ENCODE assay signal across 25 mouse cellular contexts in genomic region chr2:106959380-106959779, GRCm38 (mm10). TPM values are rescaled to one million over a fixed set of nuclear protein-coding genes. Genes with fewer than 3 reads are reported as not detected.
DNase-seq lines count a peak whose midpoint lies in the region; ATAC-seq and TF ChIP-seq lines count a peak whose summit lies in the region.
"Had no signal": no experiment of that assay in that cellular context is flagged by ENCODE, and none has a peak within 500 bp of the region (broad histone marks: within the 10 kb centered on the region; RNA-seq: fewer than 3 reads in every experiment).

No protein-coding gene starts in this region.

- WGBS in kidney, embryonic 14.5 days = 55% methylated on average over 5 of the region's 5 CpGs
- 54% methylated on average over 5 of the region's 5 CpGs for WGBS in kidney, postnatal 0 days
- WGBS in forebrain, embryonic 15.5 days = 86% methylated on average over 5 of the region's 5 CpGs

- no peak for TF ChIP-seq CTCF in kidney, postnatal 0 days (IDR thresholded peaks at IDR 0.05; ENCODE audit: low read depth)

- ATAC-seq in kidney, embryonic 14.5 days (ENCODE audit: low FRiP score, low TSS enrichment) = peak; percentile 57; the same call in 1 of the 2 replicates
- ATAC-seq in kidney, postnatal 0 days (replicated peaks; ENCODE audit: low FRiP score, low read depth) = 0 out of 2 replicates have a peak, but pooled peaks have one; percentile 31
- no peak for ATAC-seq in forebrain, embryonic 15.5 days (replicated peaks)
- ATAC-seq: forebrain, embryonic 16.5 days had no signal

- no peak overlapping the region for H3K9ac ChIP-seq in kidney, embryonic 14.5 days (ENCODE audit: low read depth, low read length)
- no peak overlapping the region for H3K9ac ChIP-seq in kidney, postnatal 0 days (ENCODE audit: low read depth, low read length)
- no peak overlapping the region for H3K9ac ChIP-seq in forebrain, embryonic 15.5 days (replicated peaks)
- H3K9ac ChIP-seq: embryonic facial prominence, embryonic 13.5 days; forebrain, embryonic 12.5 days; hindbrain, embryonic 14.5 days had no signal

- H3K4me1 ChIP-seq in kidney, embryonic 14.5 days (ENCODE audit: control insufficient read depth, insufficient read depth, low read length) = no peaks in the 10 kb centered on the region
- H3K4me1 ChIP-seq in kidney, postnatal 0 days (replicated peaks; ENCODE audit: insufficient read depth, low read length) = no peaks in the 10 kb centered on the region
- H3K4me1 ChIP-seq in forebrain, embryonic 15.5 days = peaks cover 4% of the 10 kb centered on the region; the same call in 1 of the 2 replicates

- H3K27ac ChIP-seq in kidney, embryonic 14.5 days (ENCODE audit: low read depth, low read length) = no peak overlapping the region
- no peak overlapping the region for H3K27ac ChIP-seq in kidney, postnatal 0 days
- no peak overlapping the region for H3K27ac ChIP-seq in forebrain, embryonic 15.5 days (replicated peaks)
- H3K27ac ChIP-seq: embryonic facial prominence, embryonic 10.5 days; embryonic facial prominence, embryonic 13.5 days; forebrain, embryonic 12.5 days; hindbrain, embryonic 14.5 days had no signal

- peak; percentile 63 for DNase-seq in heart, adult 11 months
- DNase-seq in heart, postnatal 36 days = no peak
- DNase-seq in kidney, postnatal 14 days = no peak
- no peak for DNase-seq in kidney, postnatal 0 days (ENCODE audit: low spot score)
- no peak for DNase-seq in kidney, adult 11 months
- no peak for DNase-seq in heart, postnatal 10 days
- DNase-seq: adrenal gland, adult 8-10 months; adrenal gland, postnatal 25 days; cerebellum, adult 11-12 months; cerebellum, adult 8-10 months; cerebellum, postnatal 10 days; cerebellum, postnatal 36 days; embryo, embryonic 11 days; gastrocnemius, postnatal 10 days; gastrocnemius, postnatal 36 days; heart, postnatal 4 days had no signal

- no peak overlapping the region for H3K4me3 ChIP-seq in kidney, embryonic 14.5 days (ENCODE audit: low read length)
- no peak overlapping the region for H3K4me3 ChIP-seq in kidney, postnatal 0 days (replicated peaks; ENCODE audit: low read depth, low read length)
- no peak overlapping the region for H3K4me3 ChIP-seq in forebrain, embryonic 15.5 days
- H3K4me3 ChIP-seq: embryonic facial prominence, embryonic 10.5 days; embryonic facial prominence, embryonic 13.5 days; erythroblast, embryonic 14.5 days; forebrain, embryonic 12.5 days had no signal

- no peaks in the 10 kb centered on the region for H3K9me3 ChIP-seq in kidney, embryonic 14.5 days (ENCODE audit: control insufficient read depth, low read length)
- H3K9me3 ChIP-seq in kidney, postnatal 0 days (replicated peaks; ENCODE audit: low read length) = no peaks in the 10 kb centered on the region
- H3K9me3 ChIP-seq in forebrain, embryonic 15.5 days = no peaks in the 10 kb centered on the region
- H3K9me3 ChIP-seq: embryonic facial prominence, embryonic 10.5 days; embryonic facial prominence, embryonic 13.5 days; forebrain, embryonic 12.5 days had no signal

- H3K36me3 ChIP-seq in kidney, embryonic 14.5 days (ENCODE audit: control insufficient read depth, insufficient read depth, low read length) = peaks cover 12% of the 10 kb centered on the region
- 0 out of 2 replicates have a peak, but pooled peaks cover 8% of the 10 kb centered on the region for H3K36me3 ChIP-seq in kidney, postnatal 0 days (ENCODE audit: insufficient read depth, low read length)
- H3K36me3 ChIP-seq in forebrain, embryonic 15.5 days = peaks cover 6% of the 10 kb centered on the region; the same call in 1 of the 2 replicates

- H3K4me2 ChIP-seq in kidney, embryonic 14.5 days (replicated peaks; ENCODE audit: low read depth, low read length) = no peak overlapping the region
- no peak overlapping the region for H3K4me2 ChIP-seq in kidney, postnatal 0 days (ENCODE audit: low read length)
- no peak overlapping the region for H3K4me2 ChIP-seq in forebrain, embryonic 15.5 days (replicated peaks)
- H3K4me2 ChIP-seq: embryonic facial prominence, embryonic 13.5 days; forebrain, embryonic 12.5 days; heart, embryonic 11.5 days; hindbrain, embryonic 14.5 days had no signal

- H3K27me3 ChIP-seq in kidney, embryonic 14.5 days (ENCODE audit: control insufficient read depth, insufficient read depth, low read length) = no peaks in the 10 kb centered on the region
- no peaks in the 10 kb centered on the region for H3K27me3 ChIP-seq in kidney, postnatal 0 days (ENCODE audit: insufficient read depth, low read length)
- H3K27me3 ChIP-seq in forebrain, embryonic 15.5 days = no peaks in the 10 kb centered on the region
- H3K27me3 ChIP-seq: embryonic facial prominence, embryonic 13.5 days; forebrain, embryonic 12.5 days had no signal

- intact Hi-C loops in heart, postnatal 36 days (cut with DNase I) = loop anchor here (5.0 to 10.0 kb wide), 2 partner anchors 267 to 305 kb away; partner anchors contain the start of gene Mpped2
- intact Hi-C loops in heart, postnatal 10 days (cut with DNase I) = loop anchor here (2.0 to 5.0 kb wide), 2 partner anchors 262 to 603 kb away; no protein-coding TSS in a partner anchor

RNA-seq across cellular contexts. Expression of gene Arl14ep, which starts 14.8 kb away (rescaled TPM):
- 10 to 100 TPM in 1 of 2 experiments, 1 to 10 TPM in 1; 9.7 to 11.9 TPM for total RNA-seq in heart, postnatal 36 days (2021)
- 41.6 and 53.4 TPM in 2 replicates for polyA plus RNA-seq in kidney, embryonic 14.5 days (2014; fragmentation: Nextera tagmentation; extraction: Ambion mirVana)
- 35.2 and 38.5 TPM in 2 replicates for polyA plus RNA-seq in kidney, postnatal 0 days (2015; fragmentation: Nextera tagmentation; extraction: Ambion mirVana)
- 10 to 100 TPM; 15.1 to 18.5 TPM for total RNA-seq in heart, postnatal 10 days (2021)
- 37.7 TPM in 2 replicates for polyA plus RNA-seq in forebrain, embryonic 15.5 days (2015; fragmentation: Nextera tagmentation; extraction: Ambion mirVana)
